Mouse (Mus musculus): ENCODE measurements around the gene Atxn2. TPM values are rescaled to one million over a fixed set of nuclear protein-coding genes. Genes with fewer than 3 reads are reported as not detected.

Atxn2 gene
- polyA plus RNA-seq, 1 experiment, result 42.8 TPM

GRCm38 (mm10) chr5:121818862-121819261 is 107.7 kb downstream of the Atxn2 start:
- peaks cover 99% of the 10 kb centered on the region for H3K36me3 ChIP-seq (replicated peaks; ENCODE audit: low read length)
- TF ChIP-seq FLI1 (IDR thresholded peaks at IDR 0.05; ENCODE audit: low read length) (no peak), GATA1 (IDR thresholded peaks at IDR 0.05; ENCODE audit: borderline replicate concordance, low read length) (no peak)
- H3K27me3 ChIP-seq (replicated peaks), result no peaks in the 10 kb centered on the region

GRCm38 (mm10) chr5:121819559-121819958 is 108.4 kb downstream of the Atxn2 start:
- peaks cover 99% of the 10 kb centered on the region for H3K4me1 ChIP-seq
- TF ChIP-seq FLI1 (IDR thresholded peaks at IDR 0.05; ENCODE audit: low read length) (no peak; the same call in 1 of the 2 replicates), GATA1 (IDR thresholded peaks at IDR 0.05; ENCODE audit: borderline replicate concordance, low read length) (no peak)
- no peaks in the 10 kb centered on the region for H3K9me3 ChIP-seq
- H3K4me3 ChIP-seq (replicated peaks), result peak overlapping the region; percentile 67
- H3K27me3 ChIP-seq (replicated peaks), result no peaks in the 10 kb centered on the region
- peaks cover 99% of the 10 kb centered on the region for H3K36me3 ChIP-seq (replicated peaks; ENCODE audit: low read length)

More at GRCm38 (mm10) chr5:121818862-121819261, 107.7 kb downstream of the Atxn2 start:
- H3K4me3 ChIP-seq (replicated peaks), result peak overlapping the region; percentile 3
- H3K4me1 ChIP-seq, result peaks cover 99% of the 10 kb centered on the region
- no peaks in the 10 kb centered on the region for H3K9me3 ChIP-seq

GRCm38 (mm10) chr5:121820161-121820560 is 109.0 kb downstream of the Atxn2 start:
- Histone ChIP-seq H3K36me3 (replicated peaks; ENCODE audit: low read length) (peaks cover 100% of the 10 kb centered on the region), H3K4me1 (peaks cover 100% of the 10 kb centered on the region), H3K27me3 (replicated peaks) (no peaks in the 10 kb centered on the region), H3K4me3 (replicated peaks) (peak overlapping the region; percentile 67), H3K9me3 (no peaks in the 10 kb centered on the region)
- no peak for TF ChIP-seq FLI1 (IDR thresholded peaks at IDR 0.05; ENCODE audit: low read length)
- no peak for TF ChIP-seq GATA1 (IDR thresholded peaks at IDR 0.05; ENCODE audit: borderline replicate concordance, low read length)

- Histone ChIP-seq H3K9me3 (no peaks in the 10 kb centered on the region), H3K4me3 (replicated peaks) (peak overlapping the region; percentile 79), H3K36me3 (replicated peaks; ENCODE audit: low read length) (peaks cover 100% of the 10 kb centered on the region), H3K4me1 (peaks cover 100% of the 10 kb centered on the region), H3K27me3 (replicated peaks) (no peaks in the 10 kb centered on the region)
- TF ChIP-seq FLI1 (IDR thresholded peaks at IDR 0.05; ENCODE audit: low read length), result no peak
- no peak for TF ChIP-seq GATA1 (IDR thresholded peaks at IDR 0.05; ENCODE audit: borderline replicate concordance, low read length)
These were observed 109.5 kb downstream of the Atxn2 start for GRCm38 (mm10) chr5:121820657-121821056.

- Histone ChIP-seq H3K4me3 (replicated peaks) (peak overlapping the region; percentile 59), H3K36me3 (replicated peaks; ENCODE audit: low read length) (peaks cover 100% of the 10 kb centered on the region), H3K4me1 (peaks cover 100% of the 10 kb centered on the region), H3K9me3 (no peaks in the 10 kb centered on the region), H3K27me3 (replicated peaks) (no peaks in the 10 kb centered on the region)
- TF ChIP-seq FLI1 (IDR thresholded peaks at IDR 0.05; ENCODE audit: low read length), result no peak
- no peak for TF ChIP-seq GATA1 (IDR thresholded peaks at IDR 0.05; ENCODE audit: borderline replicate concordance, low read length)
These were observed 110.0 kb downstream of the Atxn2 start for GRCm38 (mm10) chr5:121821116-121821515.

- Histone ChIP-seq H3K4me1 (peaks cover 100% of the 10 kb centered on the region), H3K27me3 (replicated peaks) (no peaks in the 10 kb centered on the region), H3K36me3 (replicated peaks; ENCODE audit: low read length) (peaks cover 100% of the 10 kb centered on the region), H3K9me3 (no peaks in the 10 kb centered on the region), H3K4me3 (replicated peaks) (no peak overlapping the region)
- TF ChIP-seq FLI1 (IDR thresholded peaks at IDR 0.05; ENCODE audit: low read length), result no peak
- TF ChIP-seq GATA1 (IDR thresholded peaks at IDR 0.05; ENCODE audit: borderline replicate concordance, low read length), result no peak
These were observed 110.4 kb downstream of the Atxn2 start for GRCm38 (mm10) chr5:121821552-121821951.

- H3K27me3 ChIP-seq (replicated peaks), result no peaks in the 10 kb centered on the region
- peaks cover 100% of the 10 kb centered on the region for H3K4me1 ChIP-seq
- no peak for TF ChIP-seq GATA1 (IDR thresholded peaks at IDR 0.05; ENCODE audit: borderline replicate concordance, low read length)
- no peak for TF ChIP-seq FLI1 (IDR thresholded peaks at IDR 0.05; ENCODE audit: low read length)
- H3K36me3 ChIP-seq (replicated peaks; ENCODE audit: low read length), result peaks cover 100% of the 10 kb centered on the region
- peak overlapping the region; percentile 85 for H3K4me3 ChIP-seq (replicated peaks)
- H3K9me3 ChIP-seq, result no peaks in the 10 kb centered on the region
These were observed 111.8 kb downstream of the Atxn2 start for GRCm38 (mm10) chr5:121822786-121823505.

GRCm38 (mm10) chr5:121823668-121824067 is 112.5 kb downstream of the Atxn2 start:
- peaks cover 100% of the 10 kb centered on the region for H3K4me1 ChIP-seq

GRCm38 (mm10) chr5:121824121-121824520 is 113.0 kb downstream of the Atxn2 start:
- Histone ChIP-seq H3K36me3 (replicated peaks; ENCODE audit: low read length) (peaks cover 100% of the 10 kb centered on the region), H3K4me3 (replicated peaks) (peak overlapping the region; percentile 85), H3K27me3 (replicated peaks) (no peaks in the 10 kb centered on the region), H3K9me3 (no peaks in the 10 kb centered on the region), H3K4me1 (peaks cover 100% of the 10 kb centered on the region)
- no peak for TF ChIP-seq FLI1 (IDR thresholded peaks at IDR 0.05; ENCODE audit: low read length)
- TF ChIP-seq GATA1 (IDR thresholded peaks at IDR 0.05; ENCODE audit: borderline replicate concordance, low read length), result no peak

More at GRCm38 (mm10) chr5:121823668-121824067, 112.5 kb downstream of the Atxn2 start:
- TF ChIP-seq FLI1 (IDR thresholded peaks at IDR 0.05; ENCODE audit: low read length) (no peak), GATA1 (IDR thresholded peaks at IDR 0.05; ENCODE audit: borderline replicate concordance, low read length) (no peak)
- Histone ChIP-seq H3K36me3 (replicated peaks; ENCODE audit: low read length) (peaks cover 100% of the 10 kb centered on the region), H3K4me3 (replicated peaks) (peak overlapping the region; percentile 85), H3K27me3 (replicated peaks) (no peaks in the 10 kb centered on the region), H3K9me3 (no peaks in the 10 kb centered on the region)

- Histone ChIP-seq H3K36me3 (replicated peaks; ENCODE audit: low read length) (peaks cover 99% of the 10 kb centered on the region), H3K4me1 (peaks cover 97% of the 10 kb centered on the region), H3K4me3 (replicated peaks) (peak overlapping the region; percentile 74), H3K27me3 (replicated peaks) (no peaks in the 10 kb centered on the region), H3K9me3 (no peaks in the 10 kb centered on the region)
- TF ChIP-seq FLI1 (IDR thresholded peaks at IDR 0.05; ENCODE audit: low read length), result no peak
- no peak for TF ChIP-seq GATA1 (IDR thresholded peaks at IDR 0.05; ENCODE audit: borderline replicate concordance, low read length)
These were observed 114.5 kb downstream of the Atxn2 start for GRCm38 (mm10) chr5:121825606-121826005.
